Mouse (Mus musculus) right cerebral cortex, postnatal 4 days (tissue): ENCODE measurements at regions not wholly inside any gene's neighbourhood (a gene's known extent, or its start where the extent isn't known, plus 50 kb on each side); places are given as distances from the start of the nearest gene placed in this dataset.

Source experiments
- DNase-seq: peaks from one replicate; pipeline ENCODE4 v3.0.0-alpha.2; 2022

GRCm38 (mm10) chr8:126538136-126538535 lies 55.6 kb downstream of the Irf2bp2 start:
- DNase-seq, result no peak

GRCm38 (mm10) chr8:126536928-126537618 lies 56.7 kb downstream of the Irf2bp2 start:
- peak; percentile 88 for DNase-seq

GRCm38 (mm10) chr8:126536132-126536927 lies 57.5 kb downstream of the Irf2bp2 start:
- no peak for DNase-seq

GRCm38 (mm10) chr8:126532284-126532974 lies 57.6 kb upstream of the Tarbp1 start:
- no peak for DNase-seq

GRCm38 (mm10) chr8:126531459-126531858 lies 56.6 kb upstream of the Tarbp1 start:
- DNase-seq, result no peak

- no peak for DNase-seq
Observed at GRCm38 (mm10) chr8:126529409-126529808, 54.5 kb upstream of the Tarbp1 start.

GRCm38 (mm10) chr8:126528434-126529080 lies 53.7 kb upstream of the Tarbp1 start:
- DNase-seq, result peak; percentile 23

- no peak for DNase-seq
Observed at GRCm38 (mm10) chr8:126526864-126527571, 52.2 kb upstream of the Tarbp1 start.

GRCm38 (mm10) chr8:126525575-126525974 lies 50.7 kb upstream of the Tarbp1 start:
- no peak for DNase-seq
